Mouse (Mus musculus): ENCODE data around the gene Lrrc32. TPM values are rescaled to one million over a fixed set of nuclear protein-coding genes. Genes with fewer than 3 reads are reported as not detected.

The Lrrc32 gene
- total RNA-seq, 1 experiment = 0.62 TPM

DNA sequence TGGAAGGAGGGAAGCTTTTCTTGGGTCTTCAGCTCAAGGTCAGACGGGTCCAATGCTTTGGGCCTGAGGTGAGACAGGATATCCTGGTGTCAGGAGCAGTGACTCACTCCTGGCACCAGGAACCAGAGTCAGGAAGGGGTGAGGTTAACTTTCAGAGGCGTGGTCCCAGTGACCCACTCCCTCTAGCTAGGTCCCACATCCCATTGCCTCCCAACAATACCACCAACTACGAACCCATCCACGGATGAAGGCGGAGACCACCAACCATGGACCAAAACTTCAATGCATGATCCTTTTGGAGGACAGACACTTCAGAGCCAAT, 40.8 kb upstream of the Lrrc32 start:
- Histone ChIP-seq H3K4me3 (ENCODE audit: insufficient read depth in 1 of 2, low read depth in 1 of 2, low read length in 2 of 2, poor library complexity in 1 of 2, severe bottlenecking in 1 of 2) (no peak overlapping the region), H3K36me3 (ENCODE audit: control insufficient read depth, insufficient read depth, low read length, poor library complexity, severe bottlenecking) (no peaks in the 10 kb centered on the region), H3K4me1 (ENCODE audit: control insufficient read depth in 2 of 2, insufficient read depth in 2 of 2, low read length in 2 of 2, poor library complexity in 1 of 2) (no peaks in the 10 kb centered on the region), H3K27ac (ENCODE audit: insufficient read depth, low read depth, low read length, poor library complexity, severe bottlenecking) (no peak overlapping the region), H3K9me3 (ENCODE audit: control insufficient read depth, insufficient read depth, low read depth, low read length) (no peaks in the 10 kb centered on the region), H3K9ac (ENCODE audit: insufficient read depth, low read depth, low read length, poor library complexity, severe bottlenecking) (no peak overlapping the region)
- DNase-seq (ENCODE audit: low read depth, low spot score) = no peak
- in situ Hi-C loops (cut with MboI; ENCODE audit: low sequenced_read_pairs in 2 of 2, unreplicated experiment in 2 of 2) = no loop called here
- no peak for TF ChIP-seq ZNF384 (IDR thresholded peaks at IDR 0.05; ENCODE audit: low read depth, low read length)
- TF ChIP-seq HCFC1 (IDR thresholded peaks at IDR 0.05; ENCODE audit: borderline replicate concordance, insufficient read depth, low read length) = no peak
- TF ChIP-seq CHD2 (IDR thresholded peaks at IDR 0.05; ENCODE audit: low read depth, low read length) = no peak
- no peak for TF ChIP-seq MAFK (IDR thresholded peaks at IDR 0.05; ENCODE audit: insufficient read depth, low read depth, low read length)
- TF ChIP-seq ZC3H11A (IDR thresholded peaks at IDR 0.05; ENCODE audit: borderline replicate concordance, low read depth, low read length) = no peak

DNA sequence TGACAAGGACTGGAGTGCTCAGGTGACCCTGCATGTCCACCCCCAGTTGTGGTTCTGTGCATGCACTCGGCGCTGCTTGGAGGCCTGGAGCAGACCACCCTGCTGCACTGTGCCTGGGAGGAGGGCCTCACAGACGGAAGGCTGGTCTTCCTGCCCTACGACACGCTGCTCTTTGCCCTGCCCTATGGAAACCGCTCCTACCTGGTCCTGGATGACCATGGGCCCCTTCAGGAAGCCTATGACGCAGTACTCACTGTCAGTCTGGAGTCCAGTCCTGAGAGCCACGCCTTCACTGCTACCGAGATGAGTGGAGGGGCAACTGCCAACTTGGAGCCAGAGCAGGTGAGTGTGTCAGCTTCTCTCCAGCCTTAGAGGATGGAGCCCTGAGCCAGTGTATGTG, 39.4 kb upstream of the Lrrc32 start:
- Histone ChIP-seq H3K9me3 (ENCODE audit: control insufficient read depth, insufficient read depth, low read depth, low read length) (no peaks in the 10 kb centered on the region), H3K27ac (ENCODE audit: insufficient read depth, low read depth, low read length, poor library complexity, severe bottlenecking) (no peak overlapping the region), H3K4me3 (ENCODE audit: insufficient read depth in 1 of 2, low read depth in 1 of 2, low read length in 2 of 2, poor library complexity in 1 of 2, severe bottlenecking in 1 of 2) (no peak overlapping the region), H3K9ac (ENCODE audit: insufficient read depth, low read depth, low read length, poor library complexity, severe bottlenecking) (no peak overlapping the region), H3K36me3 (ENCODE audit: control insufficient read depth, insufficient read depth, low read length, poor library complexity, severe bottlenecking) (no peaks in the 10 kb centered on the region), H3K4me1 (ENCODE audit: control insufficient read depth in 2 of 2, insufficient read depth in 2 of 2, low read length in 2 of 2, poor library complexity in 1 of 2) (no peaks in the 10 kb centered on the region)
- no peak for DNase-seq (ENCODE audit: low read depth, low spot score)
- TF ChIP-seq CHD2 (IDR thresholded peaks at IDR 0.05; ENCODE audit: low read depth, low read length) = no peak
- no peak for TF ChIP-seq ZNF384 (IDR thresholded peaks at IDR 0.05; ENCODE audit: low read depth, low read length)
- TF ChIP-seq ZC3H11A (IDR thresholded peaks at IDR 0.05; ENCODE audit: borderline replicate concordance, low read depth, low read length) = no peak
- no peak for TF ChIP-seq HCFC1 (IDR thresholded peaks at IDR 0.05; ENCODE audit: borderline replicate concordance, insufficient read depth, low read length)
- TF ChIP-seq MAFK (IDR thresholded peaks at IDR 0.05; ENCODE audit: insufficient read depth, low read depth, low read length) = no peak
- in situ Hi-C loops (cut with MboI; ENCODE audit: low sequenced_read_pairs in 2 of 2, unreplicated experiment in 2 of 2) = no loop called here

DNA sequence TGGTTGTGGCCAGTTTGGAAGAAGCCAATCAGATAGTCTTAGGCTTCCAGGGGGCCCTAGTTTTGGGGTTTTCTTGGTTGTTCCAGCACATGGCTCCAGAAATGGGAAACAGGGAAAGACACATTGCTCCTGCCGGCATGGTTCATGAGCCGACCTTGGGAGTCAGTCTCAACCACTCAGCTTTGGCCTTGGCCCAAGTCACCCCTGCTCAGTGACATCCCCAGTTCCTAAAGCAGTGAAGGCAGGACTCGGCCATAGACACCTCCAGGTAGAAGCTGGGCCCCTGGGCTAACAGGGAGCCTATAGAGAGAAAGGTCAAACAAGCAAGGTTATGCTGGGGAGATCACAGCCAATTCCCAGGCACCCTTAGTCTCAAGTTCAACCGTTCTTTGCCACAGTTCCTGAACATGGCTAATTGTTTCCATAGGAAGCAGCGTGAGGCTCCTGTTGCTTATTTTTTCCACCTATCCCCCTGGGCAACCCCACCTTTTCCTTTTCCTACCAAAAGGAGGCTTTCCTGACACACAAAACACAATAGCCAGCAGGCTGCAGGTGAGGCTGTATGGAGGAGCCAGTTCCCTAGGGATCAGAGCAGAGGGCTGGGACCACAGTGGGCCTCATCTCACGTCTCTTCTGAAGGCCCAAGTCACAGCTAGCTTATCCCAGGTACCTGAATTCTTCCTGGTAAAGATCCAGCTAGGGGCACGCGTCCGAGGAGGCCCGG, 34.5 kb upstream of the Lrrc32 start:
- Histone ChIP-seq H3K9ac (ENCODE audit: insufficient read depth, low read depth, low read length, poor library complexity, severe bottlenecking) (no peak overlapping the region), H3K4me1 (ENCODE audit: control insufficient read depth in 2 of 2, insufficient read depth in 2 of 2, low read length in 2 of 2, poor library complexity in 1 of 2) (no peaks in the 10 kb centered on the region), H3K9me3 (ENCODE audit: control insufficient read depth, insufficient read depth, low read depth, low read length) (no peaks in the 10 kb centered on the region), H3K4me3 (ENCODE audit: insufficient read depth in 1 of 2, low read depth in 1 of 2, low read length in 2 of 2, poor library complexity in 1 of 2, severe bottlenecking in 1 of 2) (no peak overlapping the region), H3K27ac (ENCODE audit: insufficient read depth, low read depth, low read length, poor library complexity, severe bottlenecking) (no peak overlapping the region), H3K36me3 (ENCODE audit: control insufficient read depth, insufficient read depth, low read length, poor library complexity, severe bottlenecking) (no peaks in the 10 kb centered on the region)
- in situ Hi-C loops (cut with MboI; ENCODE audit: low sequenced_read_pairs in 2 of 2, unreplicated experiment in 2 of 2) = no loop called here
- no peak for DNase-seq (ENCODE audit: low read depth, low spot score)
- TF ChIP-seq CHD2 (IDR thresholded peaks at IDR 0.05; ENCODE audit: low read depth, low read length) (no peak), HCFC1 (IDR thresholded peaks at IDR 0.05; ENCODE audit: borderline replicate concordance, insufficient read depth, low read length) (no peak), ZNF384 (IDR thresholded peaks at IDR 0.05; ENCODE audit: low read depth, low read length) (no peak), MAFK (IDR thresholded peaks at IDR 0.05; ENCODE audit: insufficient read depth, low read depth, low read length) (no peak), ZC3H11A (IDR thresholded peaks at IDR 0.05; ENCODE audit: borderline replicate concordance, low read depth, low read length) (no peak)

DNA sequence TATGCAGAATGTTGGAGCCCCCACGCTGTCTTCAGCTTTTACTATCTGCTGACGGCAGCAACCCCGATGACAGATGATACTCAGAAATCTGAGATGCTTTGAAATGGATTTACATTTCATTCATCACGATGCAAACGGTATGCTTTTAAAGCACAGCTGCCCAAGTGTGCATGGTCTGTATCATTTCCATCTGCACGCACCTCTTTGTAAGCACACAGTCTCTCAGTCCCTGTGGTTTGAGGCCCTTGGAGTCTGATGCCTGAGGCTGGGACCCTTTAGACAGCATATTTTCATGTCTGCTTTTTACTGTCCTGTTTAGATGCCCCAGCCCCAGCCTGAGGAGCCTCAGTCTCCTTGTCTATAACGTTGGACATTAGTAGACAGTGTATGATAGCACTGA, 28.8 kb upstream of the Lrrc32 start:
- no peak overlapping the region for H3K4me3 ChIP-seq (ENCODE audit: insufficient read depth in 1 of 2, low read depth in 1 of 2, low read length in 2 of 2, poor library complexity in 1 of 2, severe bottlenecking in 1 of 2)
- no peak overlapping the region for H3K27ac ChIP-seq (ENCODE audit: insufficient read depth, low read depth, low read length, poor library complexity, severe bottlenecking)
- no peaks in the 10 kb centered on the region for H3K4me1 ChIP-seq (ENCODE audit: control insufficient read depth in 2 of 2, insufficient read depth in 2 of 2, low read length in 2 of 2, poor library complexity in 1 of 2)
- no peaks in the 10 kb centered on the region for H3K9me3 ChIP-seq (ENCODE audit: control insufficient read depth, insufficient read depth, low read depth, low read length)
- TF ChIP-seq MAFK (IDR thresholded peaks at IDR 0.05; ENCODE audit: insufficient read depth, low read depth, low read length) (no peak), ZC3H11A (IDR thresholded peaks at IDR 0.05; ENCODE audit: borderline replicate concordance, low read depth, low read length) (no peak), ZNF384 (IDR thresholded peaks at IDR 0.05; ENCODE audit: low read depth, low read length) (no peak), HCFC1 (IDR thresholded peaks at IDR 0.05; ENCODE audit: borderline replicate concordance, insufficient read depth, low read length) (no peak), CHD2 (IDR thresholded peaks at IDR 0.05; ENCODE audit: low read depth, low read length) (no peak)
- in situ Hi-C loops (cut with MboI; ENCODE audit: low sequenced_read_pairs in 2 of 2, unreplicated experiment in 2 of 2) = no loop called here
- no peaks in the 10 kb centered on the region for H3K36me3 ChIP-seq (ENCODE audit: control insufficient read depth, insufficient read depth, low read length, poor library complexity, severe bottlenecking)
- H3K9ac ChIP-seq (ENCODE audit: insufficient read depth, low read depth, low read length, poor library complexity, severe bottlenecking) = no peak overlapping the region
- no peak for DNase-seq (ENCODE audit: low read depth, low spot score)
